Mouse (Mus musculus): ENCODE data around the gene Entpd5. TPM values are rescaled to one million over a fixed set of nuclear protein-coding genes. Genes with fewer than 3 reads are reported as not detected.
A peak's percentile ranks its signal among the peaks of the same experiment; 100 is the strongest.

Gene Entpd5
- polyA plus RNA-seq, 1 experiment from 2014 or later = 19.6 TPM

GRCm38 (mm10) chr12:84404541-84404940 is 4.3 kb downstream of the Entpd5 start:
- WGBS = 87% methylated on average over 6 of the region's 6 CpGs
- no peak for ATAC-seq (ENCODE audit: low FRiP score, low TSS enrichment)
- H3K4me2 ChIP-seq (replicated peaks; ENCODE audit: low read depth, low read length) = no peak overlapping the region

GRCm38 (mm10) chr12:84402923-84403322 is 5.9 kb downstream of the Entpd5 start:
- no peak overlapping the region for H3K4me2 ChIP-seq (replicated peaks; ENCODE audit: low read depth, low read length)
- H3K27me3 ChIP-seq (ENCODE audit: control insufficient read depth, insufficient read depth, low read length) = no peaks in the 10 kb centered on the region
- H3K4me1 ChIP-seq (ENCODE audit: control insufficient read depth, insufficient read depth, low read length) = peaks cover 4% of the 10 kb centered on the region; the same call in 1 of the 2 replicates
- H3K27ac ChIP-seq (ENCODE audit: low read depth, low read length) = no peak overlapping the region
- WGBS = 48% methylated on average over 9 of the region's 9 CpGs
- peak; percentile 39; the same call in 1 of the 2 replicates for ATAC-seq (ENCODE audit: low FRiP score, low TSS enrichment)
- no peak overlapping the region for H3K4me3 ChIP-seq (ENCODE audit: low read length)
- H3K9me3 ChIP-seq (ENCODE audit: control insufficient read depth, low read length) = no peaks in the 10 kb centered on the region
- H3K9ac ChIP-seq (ENCODE audit: low read depth, low read length) = no peak overlapping the region
- no peaks in the 10 kb centered on the region for H3K36me3 ChIP-seq (ENCODE audit: control insufficient read depth, insufficient read depth, low read length)

More at GRCm38 (mm10) chr12:84404541-84404940, 4.3 kb downstream of the Entpd5 start:
- Histone ChIP-seq H3K27ac (ENCODE audit: low read depth, low read length) (no peak overlapping the region), H3K36me3 (ENCODE audit: control insufficient read depth, insufficient read depth, low read length) (no peaks in the 10 kb centered on the region), H3K4me1 (ENCODE audit: control insufficient read depth, insufficient read depth, low read length) (peaks cover 4% of the 10 kb centered on the region; the same call in 1 of the 2 replicates), H3K9ac (ENCODE audit: low read depth, low read length) (no peak overlapping the region), H3K27me3 (ENCODE audit: control insufficient read depth, insufficient read depth, low read length) (no peaks in the 10 kb centered on the region), H3K9me3 (ENCODE audit: control insufficient read depth, low read length) (no peaks in the 10 kb centered on the region), H3K4me3 (ENCODE audit: low read length) (no peak overlapping the region)

DNA sequence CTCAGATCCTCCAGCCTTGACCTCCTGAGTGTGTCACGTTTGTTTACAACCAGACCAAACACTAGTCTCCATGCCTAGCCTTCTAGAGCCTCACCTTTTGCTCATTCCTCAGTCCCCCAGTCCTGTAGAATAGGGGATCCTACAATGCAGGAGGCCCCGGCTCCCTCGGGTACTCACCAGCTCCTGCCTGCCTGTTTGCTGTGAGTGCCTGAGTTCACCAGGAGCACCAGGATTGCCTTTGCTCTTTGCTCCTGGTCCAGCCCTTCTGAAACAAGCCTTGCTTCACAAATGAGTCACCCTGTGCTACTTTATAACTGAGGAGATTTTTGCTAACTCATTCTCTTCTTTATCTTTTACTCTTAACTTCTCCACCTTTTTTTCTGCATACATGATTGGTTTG is 8.2 kb downstream of the Entpd5 start:
- Histone ChIP-seq H3K36me3 (ENCODE audit: control insufficient read depth, insufficient read depth, low read length) (no peaks in the 10 kb centered on the region), H3K4me2 (replicated peaks; ENCODE audit: low read depth, low read length) (no peak overlapping the region), H3K27me3 (ENCODE audit: control insufficient read depth, insufficient read depth, low read length) (no peaks in the 10 kb centered on the region), H3K9me3 (ENCODE audit: control insufficient read depth, low read length) (no peaks in the 10 kb centered on the region), H3K4me1 (ENCODE audit: control insufficient read depth, insufficient read depth, low read length) (no peaks in the 10 kb centered on the region), H3K9ac (ENCODE audit: low read depth, low read length) (no peak overlapping the region), H3K4me3 (ENCODE audit: low read length) (no peak overlapping the region), H3K27ac (ENCODE audit: low read depth, low read length) (0 out of 2 replicates have a peak overlapping the region, but pooled peaks have one; percentile 14)
- no peak for ATAC-seq (ENCODE audit: low FRiP score, low TSS enrichment)
- 57% methylated on average over 3 of the region's 3 CpGs for WGBS

GRCm38 (mm10) chr12:84400068-84400467 is 8.8 kb downstream of the Entpd5 start:
- no peak overlapping the region for H3K4me3 ChIP-seq (ENCODE audit: low read length)
- no peak overlapping the region for H3K4me2 ChIP-seq (replicated peaks; ENCODE audit: low read depth, low read length)
- ATAC-seq (ENCODE audit: low FRiP score, low TSS enrichment) = no peak
- no peaks in the 10 kb centered on the region for H3K36me3 ChIP-seq (ENCODE audit: control insufficient read depth, insufficient read depth, low read length)
- H3K27ac ChIP-seq (ENCODE audit: low read depth, low read length) = no peak overlapping the region
- H3K27me3 ChIP-seq (ENCODE audit: control insufficient read depth, insufficient read depth, low read length) = no peaks in the 10 kb centered on the region
- no peak overlapping the region for H3K9ac ChIP-seq (ENCODE audit: low read depth, low read length)
- 88% methylated on average over 3 of the region's 3 CpGs for WGBS
- H3K4me1 ChIP-seq (ENCODE audit: control insufficient read depth, insufficient read depth, low read length) = no peaks in the 10 kb centered on the region
- no peaks in the 10 kb centered on the region for H3K9me3 ChIP-seq (ENCODE audit: control insufficient read depth, low read length)

DNA sequence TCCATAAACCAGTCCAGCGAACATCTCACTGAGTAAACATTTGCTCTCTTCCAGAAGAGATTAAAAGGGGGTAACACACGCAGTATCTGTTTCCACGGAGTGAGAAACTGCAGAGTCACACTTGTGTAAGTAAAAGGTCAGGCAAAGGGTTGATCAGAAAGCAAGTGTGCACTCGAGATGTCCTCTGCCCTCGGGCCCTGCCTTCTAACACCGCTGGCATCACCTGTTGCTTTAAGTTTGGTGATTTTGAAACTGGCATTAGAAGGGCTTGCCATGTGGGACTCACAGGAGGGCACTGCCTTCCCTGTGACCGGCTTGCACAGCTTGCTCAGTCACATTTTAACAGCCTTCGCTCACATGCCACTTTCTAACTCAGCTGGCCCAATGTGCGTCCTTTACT is 9.2 kb downstream of the Entpd5 start:
- H3K36me3 ChIP-seq (ENCODE audit: control insufficient read depth, insufficient read depth, low read length) = no peaks in the 10 kb centered on the region
- H3K4me3 ChIP-seq (ENCODE audit: low read length) = no peak overlapping the region
- no peaks in the 10 kb centered on the region for H3K9me3 ChIP-seq (ENCODE audit: control insufficient read depth, low read length)
- no peak overlapping the region for H3K9ac ChIP-seq (ENCODE audit: low read depth, low read length)
- 67% methylated on average over 9 of the region's 9 CpGs for WGBS
- H3K27me3 ChIP-seq (ENCODE audit: control insufficient read depth, insufficient read depth, low read length) = no peaks in the 10 kb centered on the region
- no peak overlapping the region for H3K4me2 ChIP-seq (replicated peaks; ENCODE audit: low read depth, low read length)
- H3K4me1 ChIP-seq (ENCODE audit: control insufficient read depth, insufficient read depth, low read length) = no peaks in the 10 kb centered on the region
- H3K27ac ChIP-seq (ENCODE audit: low read depth, low read length) = no peak overlapping the region
- no peak for ATAC-seq (ENCODE audit: low FRiP score, low TSS enrichment)

DNA sequence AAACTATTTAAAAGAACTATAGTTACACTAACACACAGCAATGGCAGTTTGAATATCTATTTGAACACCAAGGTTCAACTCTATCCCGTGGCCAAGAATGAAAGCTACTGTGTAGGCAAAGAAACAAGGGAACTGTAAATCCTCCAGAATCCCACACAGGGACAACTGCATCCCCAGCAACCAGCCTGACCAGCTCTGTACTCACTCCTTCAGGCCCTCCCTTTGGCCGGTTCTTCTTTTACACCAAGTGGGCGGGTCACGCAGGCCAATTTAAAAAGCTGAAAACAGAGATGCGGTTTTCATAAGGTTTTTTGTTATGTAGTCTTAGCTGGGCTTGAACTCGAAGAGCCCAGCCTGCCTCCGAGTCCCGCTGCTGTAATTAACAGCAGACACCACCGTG is 9.7 kb downstream of the Entpd5 start:
- Histone ChIP-seq H3K36me3 (ENCODE audit: control insufficient read depth, insufficient read depth, low read length) (no peaks in the 10 kb centered on the region), H3K27me3 (ENCODE audit: control insufficient read depth, insufficient read depth, low read length) (no peaks in the 10 kb centered on the region), H3K4me2 (replicated peaks; ENCODE audit: low read depth, low read length) (no peak overlapping the region), H3K9me3 (ENCODE audit: control insufficient read depth, low read length) (no peaks in the 10 kb centered on the region), H3K27ac (ENCODE audit: low read depth, low read length) (no peak overlapping the region), H3K4me3 (ENCODE audit: low read length) (no peak overlapping the region), H3K4me1 (ENCODE audit: control insufficient read depth, insufficient read depth, low read length) (no peaks in the 10 kb centered on the region), H3K9ac (ENCODE audit: low read depth, low read length) (no peak overlapping the region)
- ATAC-seq (ENCODE audit: low FRiP score, low TSS enrichment) = no peak
- 80% methylated on average over 9 of the region's 9 CpGs for WGBS

GRCm38 (mm10) chr12:84398629-84399028 is 10.2 kb downstream of the Entpd5 start:
- Histone ChIP-seq H3K4me3 (ENCODE audit: low read length) (no peak overlapping the region), H3K4me2 (replicated peaks; ENCODE audit: low read depth, low read length) (no peak overlapping the region), H3K9ac (ENCODE audit: low read depth, low read length) (no peak overlapping the region), H3K27me3 (ENCODE audit: control insufficient read depth, insufficient read depth, low read length) (no peaks in the 10 kb centered on the region), H3K36me3 (ENCODE audit: control insufficient read depth, insufficient read depth, low read length) (no peaks in the 10 kb centered on the region), H3K4me1 (ENCODE audit: control insufficient read depth, insufficient read depth, low read length) (no peaks in the 10 kb centered on the region), H3K27ac (ENCODE audit: low read depth, low read length) (no peak overlapping the region), H3K9me3 (ENCODE audit: control insufficient read depth, low read length) (no peaks in the 10 kb centered on the region)
- ATAC-seq (ENCODE audit: low FRiP score, low TSS enrichment) = no peak
- WGBS = 75% methylated on average over 5 of the region's 5 CpGs

DNA sequence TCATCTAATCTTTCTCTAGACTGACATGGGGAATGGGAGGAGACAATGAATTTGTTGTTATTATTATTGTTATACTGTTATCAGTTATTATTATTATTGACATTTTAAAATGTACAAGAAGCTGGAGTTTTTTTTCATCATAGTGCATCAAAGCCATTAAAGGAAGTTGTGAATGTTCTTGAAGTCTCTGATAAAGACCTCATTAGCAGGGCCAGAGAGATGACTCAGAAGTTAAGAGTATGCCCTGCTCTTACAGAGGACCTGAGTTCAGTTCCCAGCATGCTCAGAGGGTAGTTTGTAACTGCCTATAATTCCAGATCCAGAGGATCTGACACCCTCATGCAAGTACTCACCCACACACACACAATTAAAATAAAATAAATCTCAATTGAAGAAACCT is 11.1 kb downstream of the Entpd5 start:
- Histone ChIP-seq H3K9ac (ENCODE audit: low read depth, low read length) (no peak overlapping the region), H3K9me3 (ENCODE audit: control insufficient read depth, low read length) (no peaks in the 10 kb centered on the region), H3K4me1 (ENCODE audit: control insufficient read depth, insufficient read depth, low read length) (no peaks in the 10 kb centered on the region), H3K27me3 (ENCODE audit: control insufficient read depth, insufficient read depth, low read length) (no peaks in the 10 kb centered on the region), H3K27ac (ENCODE audit: low read depth, low read length) (no peak overlapping the region), H3K4me2 (replicated peaks; ENCODE audit: low read depth, low read length) (no peak overlapping the region), H3K4me3 (ENCODE audit: low read length) (no peak overlapping the region), H3K36me3 (ENCODE audit: control insufficient read depth, insufficient read depth, low read length) (no peaks in the 10 kb centered on the region)
- no peak for ATAC-seq (ENCODE audit: low FRiP score, low TSS enrichment)

GRCm38 (mm10) chr12:84396947-84397679 is 11.7 kb downstream of the Entpd5 start:
- Histone ChIP-seq H3K4me2 (replicated peaks; ENCODE audit: low read depth, low read length) (no peak overlapping the region), H3K9ac (ENCODE audit: low read depth, low read length) (no peak overlapping the region), H3K36me3 (ENCODE audit: control insufficient read depth, insufficient read depth, low read length) (no peaks in the 10 kb centered on the region), H3K9me3 (ENCODE audit: control insufficient read depth, low read length) (no peaks in the 10 kb centered on the region), H3K27me3 (ENCODE audit: control insufficient read depth, insufficient read depth, low read length) (no peaks in the 10 kb centered on the region), H3K4me3 (ENCODE audit: low read length) (no peak overlapping the region), H3K27ac (ENCODE audit: low read depth, low read length) (no peak overlapping the region), H3K4me1 (ENCODE audit: control insufficient read depth, insufficient read depth, low read length) (no peaks in the 10 kb centered on the region)
- ATAC-seq (ENCODE audit: low FRiP score, low TSS enrichment) = no peak
- 79% methylated on average over 14 of the region's 14 CpGs for WGBS

Measured in kidney, embryonic 14.5 days (tissue).